Mouse (Mus musculus): Measurements from ENCODE around the gene Wdr18.
A peak's percentile ranks its signal among the peaks of the same experiment; 100 is the strongest.

The Wdr18 gene

DNA sequence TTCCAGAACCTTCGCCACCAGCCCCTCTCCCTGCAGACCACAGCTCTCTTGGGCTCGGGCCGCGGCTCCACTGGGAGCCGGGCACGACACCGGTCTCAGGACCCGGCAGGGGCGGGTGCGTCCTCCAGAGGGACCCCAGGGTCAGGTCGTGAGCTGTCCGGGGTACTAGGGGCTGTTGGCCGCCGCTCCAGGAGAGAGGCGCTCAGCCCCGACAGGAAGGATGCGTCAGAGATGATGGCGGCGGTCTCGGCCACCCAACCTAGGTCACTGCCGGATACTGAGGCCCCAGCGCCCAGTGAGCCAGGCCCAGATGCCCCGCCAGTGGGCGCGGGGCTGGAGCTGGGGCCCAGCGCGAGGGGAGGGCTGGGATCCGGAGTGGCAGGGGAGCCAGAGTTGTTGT lies 17.4 kb downstream of the Wdr18 start:
- no peak for DNase-seq (ENCODE audit: low spot score in 2 of 2)

DNA sequence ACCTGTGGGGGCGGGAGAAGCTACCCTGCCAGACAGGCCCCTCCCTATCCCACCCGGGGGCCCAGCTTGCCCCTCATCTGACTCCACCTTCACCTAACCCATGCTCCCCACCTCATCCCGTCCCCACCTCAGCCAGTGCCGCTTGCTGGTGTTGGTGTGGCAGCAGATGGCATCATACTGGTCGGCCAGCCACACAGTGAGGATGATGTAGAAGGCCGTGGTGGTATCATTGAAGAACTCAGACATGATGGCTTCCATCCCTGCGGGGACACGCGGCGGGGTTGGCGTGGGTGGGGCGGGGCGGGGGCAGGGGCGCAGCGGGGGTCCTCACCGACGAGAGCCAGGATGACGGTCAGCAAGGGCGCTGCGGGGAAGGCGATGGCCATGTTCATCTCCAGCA lies 18.1 kb downstream of the Wdr18 start:
- DNase-seq (ENCODE audit: low spot score in 2 of 2): no peak

DNA sequence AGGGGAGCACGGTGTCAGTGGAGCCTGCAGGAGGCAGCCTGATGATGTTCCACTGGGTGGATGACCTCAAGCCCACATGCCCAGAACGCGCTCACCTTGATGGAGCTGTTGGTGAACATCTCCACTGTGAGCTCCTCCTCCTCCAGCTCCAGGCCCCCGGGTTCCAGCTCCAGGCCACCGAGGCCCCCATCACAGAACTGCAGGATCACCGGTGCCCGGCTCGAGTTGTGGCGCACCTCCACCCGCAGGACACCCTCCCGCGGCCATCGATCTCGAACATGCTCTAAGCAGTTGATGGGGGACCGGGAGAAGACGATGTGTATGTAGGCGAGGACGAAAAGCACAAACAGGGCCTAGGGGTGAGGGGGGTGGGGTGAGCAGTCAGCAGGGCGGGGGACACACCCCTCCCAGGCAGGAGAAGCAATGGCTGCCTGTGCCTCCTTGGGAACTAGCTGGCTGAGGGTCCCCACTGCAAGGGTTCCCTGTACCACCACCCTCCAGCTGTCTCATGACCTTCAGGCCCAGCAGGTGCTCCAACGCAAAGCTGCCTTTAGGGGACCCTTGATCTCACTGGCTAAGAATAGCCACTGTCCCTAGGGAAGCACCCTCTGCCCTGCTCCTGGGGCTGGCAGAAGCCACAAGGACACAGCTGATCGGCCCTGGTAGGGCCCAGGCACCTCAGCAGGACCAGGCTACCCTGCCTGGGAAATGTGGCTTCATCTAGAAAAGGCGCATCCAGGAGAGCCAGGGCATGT lies 19.6 kb downstream of the Wdr18 start:
- peak; percentile 49 to 50 for DNase-seq (ENCODE audit: low spot score in 2 of 2)

DNA sequence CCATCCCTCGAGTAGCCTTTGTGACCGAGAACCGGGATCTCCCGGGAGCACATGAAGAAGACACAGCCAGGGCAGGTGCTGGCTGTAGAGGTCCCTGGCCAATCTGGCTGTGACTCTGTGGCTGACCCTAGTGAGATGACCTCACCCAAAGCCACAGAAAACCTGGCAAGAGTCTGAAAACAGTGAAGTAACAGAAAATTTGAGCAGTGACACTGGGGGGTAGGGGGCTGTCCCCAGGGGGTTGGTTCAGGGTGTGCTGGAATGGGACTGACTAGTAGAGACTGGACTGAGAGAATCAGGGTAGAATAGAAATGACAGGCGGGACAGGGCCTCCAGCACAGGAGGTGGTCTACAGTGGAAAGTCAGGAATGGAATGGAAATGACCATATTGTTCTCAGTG lies 23.3 kb downstream of the Wdr18 start:
- peak in 1 of 2 experiments; percentile 46 for DNase-seq (ENCODE audit: low spot score in 2 of 2)

DNA sequence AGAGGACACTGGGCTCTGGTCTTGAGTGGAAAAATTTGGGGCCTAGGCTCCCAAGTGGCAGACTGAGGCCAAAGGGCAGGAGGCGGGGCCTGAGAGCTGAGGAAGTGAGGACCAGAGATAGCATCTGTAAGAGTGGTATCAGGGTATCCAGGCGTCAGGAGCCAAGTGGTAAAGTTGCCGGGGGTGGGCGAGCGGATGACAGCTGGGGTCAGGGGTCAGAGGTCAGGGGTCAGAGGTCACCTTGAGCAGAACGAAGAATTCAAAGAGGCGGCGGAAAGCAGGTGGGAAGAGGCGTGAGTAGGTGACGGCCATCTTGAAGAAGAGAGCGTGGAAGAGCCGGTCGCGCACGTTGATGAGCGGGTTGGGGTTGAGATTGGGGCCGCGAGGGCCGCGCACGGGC lies 23.7 kb downstream of the Wdr18 start:
- peak; percentile 72 to 75 for DNase-seq (ENCODE audit: low spot score in 2 of 2)

DNA sequence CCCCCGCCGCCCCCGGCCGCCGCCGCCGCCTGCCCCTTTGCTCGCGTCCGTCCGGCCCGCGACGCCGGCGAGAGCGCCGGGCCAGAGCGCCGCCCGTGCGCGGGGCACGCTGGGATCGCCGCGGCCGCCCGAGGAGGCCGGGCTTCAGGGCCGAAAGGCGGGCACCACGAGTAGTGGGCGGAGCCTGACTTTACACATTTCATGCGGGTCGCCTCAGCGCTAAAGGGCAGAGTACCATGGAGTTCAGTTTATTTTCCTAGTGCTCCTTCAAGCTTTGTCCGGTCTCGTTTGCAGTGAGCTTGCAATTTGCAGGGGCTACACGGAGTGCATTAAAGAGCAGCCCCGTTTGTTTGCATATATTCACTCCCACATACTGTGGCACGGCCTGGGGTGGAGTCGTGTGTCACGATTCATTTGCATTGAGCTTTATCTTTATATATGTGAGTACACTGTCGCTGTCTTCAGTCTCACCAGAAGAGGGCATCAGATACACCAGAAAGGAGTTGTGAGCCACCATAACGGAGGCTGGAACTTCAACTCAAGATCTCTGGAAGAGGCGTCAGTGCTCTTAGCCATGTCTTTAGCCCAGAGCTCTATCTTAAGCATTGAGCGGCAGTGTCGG lies 24.4 kb downstream of the Wdr18 start, which contains the start of gene Tmem259:
Tmem259 (minus strand) TSS at position 136 of the 622 bp plus-strand sequence.
- peak; percentile 78 to 88 for DNase-seq (ENCODE audit: low spot score in 2 of 2)

DNA sequence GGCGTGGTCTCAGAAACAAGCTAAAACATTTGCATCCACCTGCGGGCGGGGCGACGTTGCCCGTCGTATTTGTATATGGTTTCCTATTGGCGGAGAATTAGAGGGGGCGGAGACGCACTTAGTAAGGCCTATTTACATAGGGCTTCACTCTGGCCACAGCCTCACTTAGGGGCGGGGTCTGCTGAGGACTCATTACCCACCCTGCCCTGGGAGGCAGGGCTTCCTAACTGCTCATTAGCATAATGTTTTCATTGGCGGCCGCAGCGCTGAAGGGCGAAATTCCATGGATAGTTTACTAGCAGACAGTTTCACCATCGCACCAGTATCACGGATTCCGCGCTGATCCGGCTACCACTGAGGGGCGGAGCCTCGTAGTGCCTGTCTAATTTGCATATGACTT lies 24.9 kb downstream of the Wdr18 start:
- peak; percentile 99 for DNase-seq (ENCODE audit: low spot score in 2 of 2)

DNA sequence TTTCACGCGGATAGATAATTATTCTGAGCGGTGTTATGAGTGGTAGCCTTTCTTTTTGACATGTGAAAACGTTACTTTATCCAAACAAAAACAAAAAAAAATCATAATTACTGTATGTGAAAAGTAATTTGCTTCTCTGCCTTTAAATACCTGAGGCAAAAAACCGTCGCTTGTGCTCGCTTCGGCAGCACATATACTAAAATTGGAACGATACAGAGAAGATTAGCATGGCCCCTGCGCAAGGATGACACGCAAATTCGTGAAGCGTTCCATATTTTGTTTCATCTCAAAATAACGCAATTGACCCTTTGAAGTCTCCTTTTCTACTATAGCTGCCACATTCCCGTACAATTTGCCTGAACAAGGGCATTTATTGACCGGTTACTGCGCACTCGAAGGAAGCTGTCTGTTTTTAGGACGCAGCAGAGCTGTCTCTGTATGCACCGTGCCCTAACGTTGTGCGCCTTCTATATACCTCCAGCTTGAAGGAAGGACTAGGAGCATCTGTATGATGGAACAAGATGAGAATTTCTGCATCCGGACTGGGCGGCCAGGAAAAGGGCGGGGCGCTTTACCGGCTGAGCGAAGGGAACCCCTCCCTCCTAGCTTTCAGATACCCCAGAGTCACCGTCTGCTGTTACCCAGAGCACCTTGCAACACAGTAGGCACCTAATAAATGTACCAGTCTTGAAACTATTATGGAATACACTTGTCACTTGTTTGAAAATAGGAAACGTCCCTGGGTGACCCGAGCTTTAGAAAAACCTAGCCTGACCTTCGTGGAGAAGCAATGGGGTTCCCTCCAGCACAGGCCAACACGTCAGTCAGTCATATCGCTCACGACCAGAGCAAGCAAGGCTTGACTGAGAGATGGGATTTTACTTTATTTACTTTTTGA lies 25.6 kb downstream of the Wdr18 start:
- DNase-seq (ENCODE audit: low spot score in 2 of 2): peak; percentile 82 to 84

DNA sequence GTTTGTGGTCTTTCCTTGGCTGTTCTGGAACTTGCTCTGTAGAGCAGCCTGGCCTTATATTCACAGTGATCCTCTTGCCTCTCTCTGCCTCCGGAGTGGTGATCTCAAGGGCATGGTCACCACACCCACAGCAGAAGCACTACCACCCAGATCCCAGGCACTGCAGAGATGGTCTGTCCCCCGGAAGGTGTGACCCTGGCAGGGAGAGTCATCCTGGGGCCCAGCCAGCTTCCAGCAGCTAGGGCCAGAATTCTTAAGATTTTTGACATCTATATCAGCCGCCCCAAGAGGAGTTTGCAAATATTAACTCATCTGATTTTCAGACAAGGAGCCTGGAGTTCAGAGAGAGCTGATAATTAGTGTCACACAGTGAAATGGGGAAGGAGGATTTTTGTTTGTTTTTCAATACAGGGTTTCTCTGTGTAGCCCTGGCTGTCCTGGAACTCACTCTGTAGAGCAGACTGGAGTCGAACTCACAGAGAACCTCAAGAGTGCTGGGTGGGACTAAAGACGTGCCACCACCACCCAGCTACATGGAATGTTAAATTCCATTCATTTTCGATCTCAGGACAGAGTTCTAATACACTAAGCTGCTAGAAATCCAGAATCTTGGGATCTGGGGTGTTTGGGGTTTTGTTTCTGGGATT lies 26.4 kb downstream of the Wdr18 start:
- DNase-seq (ENCODE audit: low spot score in 2 of 2): peak; percentile 57 to 63

DNA sequence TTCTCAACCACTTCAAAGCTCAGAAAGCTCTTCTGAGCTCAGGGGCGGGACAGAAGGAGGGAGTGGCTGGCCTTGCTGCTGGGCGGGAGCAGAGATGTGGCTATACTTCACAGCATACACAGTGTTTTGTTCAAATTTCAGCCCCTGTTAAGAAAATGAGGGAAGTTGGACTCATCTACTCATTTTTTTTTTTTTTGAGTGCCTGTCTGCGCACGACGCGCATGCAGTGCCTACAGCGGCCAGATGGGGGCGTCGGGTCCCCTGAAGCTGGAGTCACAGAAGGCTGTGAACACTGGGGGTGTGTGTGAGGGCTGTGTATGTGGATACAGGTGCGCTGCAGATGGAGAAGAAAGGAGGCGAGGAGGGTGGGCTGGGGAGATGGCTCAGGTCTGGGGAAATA lies 27.0 kb downstream of the Wdr18 start:
- peak; percentile 78 to 88 for DNase-seq (ENCODE audit: low spot score in 2 of 2)

DNA sequence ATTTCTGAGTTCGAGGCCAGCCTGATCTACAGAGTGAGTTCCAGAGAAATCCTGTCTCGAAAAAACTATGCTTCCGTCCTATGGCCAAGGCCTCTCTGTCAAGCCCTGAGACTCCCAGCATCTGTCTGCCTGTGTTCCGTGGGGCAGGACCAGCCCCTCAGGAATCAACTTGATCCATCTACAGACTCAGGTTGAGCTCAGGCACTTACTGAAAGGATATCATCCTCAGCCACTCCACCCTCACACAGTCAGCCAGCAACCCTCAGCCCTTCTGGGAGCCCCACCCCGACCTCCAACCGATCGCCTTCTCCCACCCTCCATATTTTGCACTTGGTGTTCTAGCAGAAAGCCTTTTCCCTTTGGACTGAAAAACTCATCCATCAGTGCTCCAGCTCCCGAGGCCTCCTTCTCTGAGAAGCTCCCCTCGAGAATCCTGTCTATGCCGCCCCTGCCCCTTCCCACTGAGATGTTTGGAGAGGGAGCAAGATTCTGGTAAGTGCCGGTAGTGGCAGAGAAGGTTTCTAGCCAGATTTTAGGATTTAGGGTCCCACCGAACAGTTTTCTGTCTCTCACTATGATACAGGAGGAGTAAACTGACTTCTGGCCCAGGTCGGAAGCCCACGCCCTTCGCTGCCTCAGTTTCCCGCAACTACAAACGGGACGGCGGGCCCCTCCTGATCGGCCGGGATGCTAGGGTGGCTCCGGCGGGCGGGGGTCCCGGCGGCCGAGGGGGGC lies 28.0 kb downstream of the Wdr18 start:
- DNase-seq (ENCODE audit: low spot score in 2 of 2): no peak

DNA sequence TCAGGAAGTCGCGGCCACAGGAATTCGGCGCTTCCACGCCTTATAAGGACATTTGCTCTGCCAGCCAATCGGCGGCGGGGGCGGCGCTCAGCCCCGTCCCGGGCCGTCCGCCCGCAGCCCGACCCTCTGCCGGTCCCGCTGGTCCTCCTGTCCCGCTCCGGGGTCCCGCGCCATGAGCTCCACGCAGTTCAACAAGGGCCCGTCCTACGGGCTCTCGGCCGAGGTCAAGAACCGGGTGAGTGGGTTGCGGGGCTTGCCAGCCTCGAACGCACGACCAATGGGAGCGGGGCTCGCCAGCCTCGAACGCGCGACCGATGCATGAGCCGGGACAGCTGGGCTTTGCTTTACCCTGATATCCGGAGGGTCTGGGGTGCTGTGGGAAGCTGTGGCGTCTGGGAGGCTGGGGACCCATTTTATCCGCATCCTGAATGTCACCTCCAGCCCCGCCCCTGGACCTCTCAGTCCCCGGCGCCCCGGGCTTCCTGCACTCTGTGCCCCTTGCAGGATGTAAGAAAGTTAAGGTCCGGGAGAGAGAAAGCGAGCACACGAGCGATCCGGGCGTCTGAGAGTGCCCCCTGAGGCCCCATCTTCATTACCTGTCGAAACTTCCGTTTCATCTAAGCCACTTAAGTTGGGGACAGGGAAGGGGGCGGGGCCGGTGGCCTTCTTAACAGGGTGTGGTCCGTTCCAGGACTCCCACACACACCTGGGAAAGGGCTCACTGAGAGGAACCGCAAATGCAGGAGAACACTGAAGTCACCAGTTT lies 28.7 kb downstream of the Wdr18 start, which contains the start of gene Cnn2:
Cnn2 (plus strand) TSS at position 79 of the 766 bp plus-strand sequence.
- DNase-seq (ENCODE audit: low spot score in 2 of 2): peak; percentile 80

DNA sequence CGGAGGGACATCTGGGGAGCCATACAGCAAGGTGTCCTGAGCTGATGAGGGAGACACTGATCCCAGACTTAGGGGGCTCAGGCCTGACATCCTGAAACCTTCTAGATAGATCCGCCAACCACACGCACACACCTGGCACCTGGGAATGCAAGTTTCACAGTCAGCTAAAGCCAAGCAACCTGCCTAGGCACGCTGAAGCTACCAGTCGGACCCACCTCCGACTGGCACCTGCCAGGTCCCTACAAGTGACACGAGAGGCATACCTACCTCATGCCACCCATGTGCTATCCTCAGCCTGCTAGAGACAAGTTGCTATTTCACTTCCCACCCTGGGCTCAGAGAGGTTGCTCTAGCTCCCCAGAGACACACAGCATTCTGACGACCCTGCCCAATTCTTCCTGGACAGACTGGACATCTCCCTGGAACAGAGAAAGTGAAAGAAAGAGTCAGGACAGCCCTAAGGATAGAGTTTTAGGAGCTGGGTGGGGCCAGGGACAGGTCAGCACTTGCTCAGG lies 29.4 kb downstream of the Wdr18 start:
- DNase-seq (ENCODE audit: low spot score in 2 of 2): no peak

DNA sequence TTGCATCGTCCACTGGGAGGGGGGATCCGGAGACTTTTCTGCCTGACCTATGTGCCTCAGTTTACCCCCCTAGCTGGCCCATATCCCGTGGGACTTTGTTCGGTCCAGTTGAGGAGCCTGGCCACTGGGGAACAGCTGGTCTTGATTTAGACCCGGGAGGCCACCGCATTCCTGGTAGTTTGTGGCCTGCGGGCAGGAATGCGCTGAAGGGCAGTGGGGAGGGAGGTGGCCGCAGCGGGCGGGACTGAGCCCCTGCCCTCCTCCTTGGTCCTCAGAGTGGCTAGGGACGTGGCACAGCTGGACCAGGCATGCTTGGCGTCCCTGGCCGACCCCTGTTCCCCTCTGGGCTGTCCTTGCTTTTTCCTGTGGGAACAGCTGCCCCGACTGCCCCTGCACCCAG lies 29.9 kb downstream of the Wdr18 start:
- DNase-seq (ENCODE audit: low spot score in 2 of 2): no peak

DNA sequence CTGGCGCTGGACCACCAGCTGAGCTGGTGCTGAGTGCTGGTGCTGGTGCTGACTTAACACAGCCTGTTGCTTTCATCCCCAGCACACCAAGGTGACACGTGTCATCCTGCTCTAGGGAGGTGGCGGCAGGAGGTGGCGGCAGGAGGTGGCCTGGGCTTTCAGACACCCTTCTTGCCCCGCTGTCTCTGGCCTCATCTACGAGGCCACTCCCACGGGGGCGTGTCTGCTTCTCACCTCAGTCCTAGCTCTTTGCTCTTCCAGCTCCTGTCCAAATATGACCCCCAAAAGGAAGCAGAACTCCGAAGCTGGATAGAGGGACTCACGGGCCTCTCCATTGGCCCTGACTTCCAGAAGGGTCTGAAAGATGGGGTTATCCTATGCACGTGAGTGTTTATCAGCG lies 31.1 kb downstream of the Wdr18 start:
- no peak for DNase-seq (ENCODE audit: low spot score in 2 of 2)

DNA sequence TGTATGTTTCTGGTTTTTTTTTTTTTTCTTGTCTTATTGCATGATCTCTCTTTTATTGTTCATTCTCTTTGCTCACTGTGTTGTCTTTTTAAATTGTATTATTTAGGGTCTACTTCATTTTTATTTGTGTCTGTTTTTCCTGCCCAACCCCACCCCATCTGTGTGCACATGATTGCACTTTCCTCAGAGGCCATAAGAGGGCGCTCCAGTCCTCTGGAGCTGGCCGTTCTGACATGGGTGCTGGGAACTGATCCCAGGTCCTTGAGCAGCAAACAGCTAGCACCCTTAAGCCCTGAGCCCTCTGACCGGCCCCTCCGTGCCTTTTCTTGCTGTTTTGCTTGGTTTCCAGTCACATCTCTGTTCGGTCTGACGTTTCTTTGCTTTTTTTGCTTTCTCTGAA lies 31.6 kb downstream of the Wdr18 start:
- DNase-seq (ENCODE audit: low spot score in 2 of 2): no peak

DNA sequence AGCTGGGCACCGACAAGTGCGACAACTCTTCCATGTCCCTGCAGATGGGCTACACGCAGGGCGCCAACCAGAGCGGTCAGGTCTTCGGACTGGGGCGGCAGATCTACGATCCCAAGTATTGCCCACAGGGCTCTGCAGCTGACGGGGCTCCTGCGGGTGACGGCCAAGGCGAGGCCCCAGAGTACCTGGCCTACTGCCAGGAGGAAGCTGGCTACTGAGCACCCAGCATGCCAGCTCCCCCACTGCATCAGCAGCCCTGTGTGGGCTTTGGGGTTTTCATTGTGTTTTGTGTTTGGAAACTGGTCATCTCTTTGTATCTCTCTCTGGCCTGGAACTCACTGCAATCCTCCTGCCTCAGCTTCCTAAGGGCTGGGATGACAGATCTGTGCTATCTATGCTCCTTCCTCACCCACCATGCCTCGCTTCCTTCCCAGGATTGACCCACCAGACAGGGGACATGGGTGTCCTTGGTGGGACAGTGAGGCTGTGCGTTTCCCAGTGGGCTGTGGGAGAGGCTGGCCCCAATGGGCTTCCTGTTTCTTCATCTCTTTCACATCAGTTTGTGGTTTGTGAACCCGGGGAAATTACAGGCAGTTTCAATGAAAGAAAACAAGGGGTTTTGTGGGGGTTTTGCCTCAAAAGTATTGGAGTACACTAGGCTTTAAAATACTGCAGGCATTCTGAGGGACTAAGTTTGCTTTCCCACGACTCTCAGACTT lies 34.6 kb downstream of the Wdr18 start:
- DNase-seq (ENCODE audit: low spot score in 2 of 2): no peak

DNA sequence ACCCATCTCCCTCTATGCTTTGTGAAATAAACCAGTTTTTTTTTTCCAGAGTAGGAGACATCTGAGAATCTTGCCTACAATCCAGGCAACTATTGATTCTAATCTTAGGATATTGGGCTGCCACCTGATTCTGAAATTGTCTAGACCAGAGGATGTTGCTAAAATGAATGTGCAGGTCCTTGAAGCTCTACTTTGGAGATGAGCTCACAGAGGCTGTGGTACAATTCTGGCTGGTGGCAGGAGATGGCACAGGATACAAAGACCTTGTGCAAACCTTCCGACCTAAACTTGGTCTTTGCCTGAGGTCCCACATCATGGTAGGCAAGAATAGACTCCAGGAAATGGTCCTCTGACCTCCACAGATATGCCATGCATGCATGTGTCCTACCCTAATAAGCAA lies 35.7 kb downstream of the Wdr18 start:
- no peak for DNase-seq (ENCODE audit: low spot score in 2 of 2)

DNA sequence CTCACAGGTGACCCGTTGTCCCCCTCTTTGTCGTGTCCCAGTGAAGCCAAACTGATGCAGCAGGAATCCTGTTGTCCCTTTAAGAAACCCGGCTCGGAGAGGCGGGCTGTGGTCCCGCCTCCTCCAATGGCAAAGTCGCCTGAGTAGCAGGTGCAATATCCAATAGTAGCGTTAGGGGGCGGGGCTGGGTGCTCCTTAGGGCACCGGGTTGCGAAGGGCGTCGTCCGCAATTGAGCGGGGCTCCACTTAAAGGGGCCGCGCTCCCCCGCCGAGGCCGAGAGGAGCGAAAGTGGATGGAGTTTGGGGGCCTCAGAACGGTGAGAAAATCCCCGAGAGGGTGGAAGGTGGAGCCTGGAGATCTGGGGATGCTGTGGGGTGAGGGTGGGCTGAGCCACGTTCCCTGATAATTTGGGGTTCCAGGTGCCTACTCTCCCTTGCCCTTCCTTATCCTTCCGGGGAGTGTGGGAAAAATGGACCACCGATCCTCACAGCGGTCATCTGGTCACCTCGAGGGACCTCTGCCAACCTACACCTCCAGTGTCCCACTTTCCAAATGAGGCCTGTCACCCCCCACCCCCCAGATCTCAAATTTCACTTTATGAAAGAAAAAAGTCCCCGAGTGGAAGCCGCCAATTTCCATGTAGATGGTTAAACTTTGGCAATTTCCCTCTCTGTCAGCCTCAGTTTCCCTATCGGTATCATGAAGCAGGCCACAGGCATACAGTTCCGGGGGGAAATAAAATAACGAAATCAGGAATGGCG lies 36.5 kb downstream of the Wdr18 start, which contains the start of gene Abca7:
Abca7 (plus strand) TSS at position 223 of the 762 bp plus-strand sequence.
- peak; percentile 95 to 96 for DNase-seq (ENCODE audit: low spot score in 2 of 2)

All from heart, adult 9 months (tissue).